ENCODE assay signal across 9 mouse cellular contexts in genomic region chr11:72343904-72344303, GRCm38 (mm10). TPM values are rescaled to one million over a fixed set of nuclear protein-coding genes. Genes with fewer than 3 reads are reported as not detected.
DNase-seq lines count a peak whose midpoint lies in the region; ATAC-seq and TF ChIP-seq lines count a peak whose summit lies in the region.
"Had no signal": no experiment of that assay in that cellular context is flagged by ENCODE, and none has a peak within 500 bp of the region (broad histone marks: within the 10 kb centered on the region; RNA-seq: fewer than 3 reads in every experiment).

No protein-coding gene starts in this region.

- no peak overlapping the region for H3K4me3 ChIP-seq in cerebellum, adult 2 months (replicated peaks; ENCODE audit: insufficient read depth, low read depth, low read length)
- H3K4me3 ChIP-seq in midbrain, embryonic 11.5 days (ENCODE audit: low read depth, low read length): no peak overlapping the region
- H3K4me3 ChIP-seq in midbrain, embryonic 15.5 days: no peak overlapping the region
- no peak overlapping the region for H3K4me3 ChIP-seq in bone marrow macrophage, adult 2 months (ENCODE audit: insufficient read depth, low read length)
- H3K4me3 ChIP-seq in heart, embryonic 15.5 days: no peak overlapping the region
- no peak overlapping the region for H3K4me3 ChIP-seq in liver, embryonic 14.5 days (ENCODE audit: insufficient read depth in 1 of 2, low read depth in 2 of 2, low read length in 2 of 2)

- no peak overlapping the region for H3K4me2 ChIP-seq in midbrain, embryonic 11.5 days
- H3K4me2 ChIP-seq in midbrain, embryonic 15.5 days: no peak overlapping the region
- 0 out of 2 replicates have a peak overlapping the region, but pooled peaks have one; percentile 13 for H3K4me2 ChIP-seq in heart, embryonic 15.5 days
- H3K4me2 ChIP-seq in liver, embryonic 14.5 days (ENCODE audit: low read depth): no peak overlapping the region

- no peaks in the 10 kb centered on the region for H3K36me3 ChIP-seq in midbrain, embryonic 11.5 days (ENCODE audit: control insufficient read depth, insufficient read depth, low read length)
- H3K36me3 ChIP-seq in midbrain, embryonic 15.5 days (replicated peaks): no peaks in the 10 kb centered on the region
- no peaks in the 10 kb centered on the region for H3K36me3 ChIP-seq in heart, embryonic 15.5 days
- H3K36me3 ChIP-seq in liver, embryonic 14.5 days (replicated peaks; ENCODE audit: control insufficient read depth, insufficient read depth, low read depth): no peaks in the 10 kb centered on the region

- WGBS in cerebellum, adult 2 months: 58% methylated on average over 8 of the region's 8 CpGs
- WGBS in midbrain, embryonic 11.5 days: 32% methylated on average over 8 of the region's 8 CpGs
- WGBS in midbrain, embryonic 15.5 days: 23% methylated on average over 8 of the region's 8 CpGs
- WGBS in heart, embryonic 15.5 days: 20% methylated on average over 8 of the region's 8 CpGs
- WGBS in liver, embryonic 14.5 days (ENCODE audit: insufficient replicate concordance): 22% methylated on average over 8 of the region's 8 CpGs

- no peaks in the 10 kb centered on the region for H3K9me3 ChIP-seq in midbrain, embryonic 11.5 days (ENCODE audit: control insufficient read depth, low read length)
- no peaks in the 10 kb centered on the region for H3K9me3 ChIP-seq in midbrain, embryonic 15.5 days
- H3K9me3 ChIP-seq in heart, embryonic 15.5 days (replicated peaks): no peaks in the 10 kb centered on the region
- no peaks in the 10 kb centered on the region for H3K9me3 ChIP-seq in liver, embryonic 14.5 days (ENCODE audit: control insufficient read depth, low read length)

- no peak for TF ChIP-seq POLR2A in cerebellum, adult 2 months (IDR thresholded peaks at IDR 0.05; ENCODE audit: borderline replicate concordance, insufficient read depth, low read length)
- no peak for TF ChIP-seq POLR2A in bone marrow macrophage, adult 2 months (IDR thresholded peaks at IDR 0.05; ENCODE audit: borderline replicate concordance, low read depth, low read length)

- TF ChIP-seq CTCF in cerebellum, adult 2 months (IDR thresholded peaks at IDR 0.05; ENCODE audit: borderline replicate concordance, insufficient read depth, low read depth, low read length): peak; percentile 36
- TF ChIP-seq CTCF in bone marrow macrophage, adult 2 months (IDR thresholded peaks at IDR 0.05; ENCODE audit: low read depth, low read length): peak; percentile 56; the same call in 1 of the 2 replicates
- TF ChIP-seq CTCF in liver, embryonic 14.5 days (IDR thresholded peaks at IDR 0.05; ENCODE audit: low read depth): peak; percentile 73

- H3K4me1 ChIP-seq in cerebellum, adult 2 months (ENCODE audit: control insufficient read depth, insufficient read depth, low read length): peaks cover 7% of the 10 kb centered on the region; the same call in 1 of the 2 replicates
- peaks cover 2% of the 10 kb centered on the region; the same call in 1 of the 2 replicates for H3K4me1 ChIP-seq in midbrain, embryonic 11.5 days (ENCODE audit: control insufficient read depth, insufficient read depth, low read length)
- peaks cover 2% of the 10 kb centered on the region; the same call in 1 of the 2 replicates for H3K4me1 ChIP-seq in midbrain, embryonic 15.5 days
- no peaks in the 10 kb centered on the region for H3K4me1 ChIP-seq in bone marrow macrophage, adult 2 months (ENCODE audit: control insufficient read depth, insufficient read depth, low read length)
- peaks cover 4% of the 10 kb centered on the region; the same call in 1 of the 2 replicates for H3K4me1 ChIP-seq in heart, embryonic 15.5 days (replicated peaks)
- peaks cover 0 to 2% of the 10 kb centered on the region in 2 experiments; a peak in 1 of 4 replicates for H3K4me1 ChIP-seq in liver, embryonic 14.5 days (replicated peaks; ENCODE audit: control insufficient read depth in 2 of 2, insufficient read depth in 2 of 2, low read length in 1 of 2)

- DNase-seq in cerebellum, adult 2 months: no peak
- DNase-seq in cerebellum, adult 9-10 months: no peak
- DNase-seq in midbrain, embryonic 11.5 days (ENCODE audit: low spot score, missing footprints): peak; percentile 91
- DNase-seq in liver, embryonic 14.5 days (ENCODE audit: low read depth in 3 of 3, low spot score in 3 of 3): peak in 2 of 3 experiments; percentile 10 to 13
- peak; percentile 45 to 81 for DNase-seq in spleen, postnatal 4 days (ENCODE audit: low spot score in 2 of 2)

- no peak overlapping the region for H3K27ac ChIP-seq in cerebellum, adult 2 months (ENCODE audit: insufficient read depth, low read length)
- H3K27ac ChIP-seq in midbrain, embryonic 11.5 days (ENCODE audit: low read depth, low read length): no peak overlapping the region
- H3K27ac ChIP-seq in midbrain, embryonic 15.5 days: no peak overlapping the region
- no peak overlapping the region for H3K27ac ChIP-seq in bone marrow macrophage, adult 2 months (ENCODE audit: insufficient read depth, low read depth, low read length)
- H3K27ac ChIP-seq in heart, embryonic 15.5 days: no peak overlapping the region
- H3K27ac ChIP-seq in liver, embryonic 14.5 days: no peak overlapping the region

- H3K27me3 ChIP-seq in cerebellum, adult 2 months (ENCODE audit: control insufficient read depth, insufficient read depth, low read length): no peaks in the 10 kb centered on the region
- H3K27me3 ChIP-seq in midbrain, embryonic 11.5 days (ENCODE audit: control insufficient read depth, insufficient read depth, low read length): no peaks in the 10 kb centered on the region
- H3K27me3 ChIP-seq in midbrain, embryonic 15.5 days (replicated peaks): no peaks in the 10 kb centered on the region
- H3K27me3 ChIP-seq in heart, embryonic 15.5 days: no peaks in the 10 kb centered on the region
- no peaks in the 10 kb centered on the region for H3K27me3 ChIP-seq in liver, embryonic 14.5 days (ENCODE audit: control insufficient read depth, insufficient read depth, low read length)

- no peak for TF ChIP-seq EP300 in liver, embryonic 14.5 days (IDR thresholded peaks at IDR 0.05; ENCODE audit: low read depth)

- no peak overlapping the region for H3K9ac ChIP-seq in midbrain, embryonic 11.5 days (ENCODE audit: low read length)
- no peak overlapping the region for H3K9ac ChIP-seq in midbrain, embryonic 15.5 days
- no peak overlapping the region for H3K9ac ChIP-seq in heart, embryonic 15.5 days
- H3K9ac ChIP-seq in liver, embryonic 14.5 days (replicated peaks): no peak overlapping the region

- no peak for ATAC-seq in midbrain, embryonic 11.5 days (ENCODE audit: low FRiP score)
- no peak; the same call in 1 of the 2 replicates for ATAC-seq in midbrain, embryonic 15.5 days (replicated peaks)
- ATAC-seq in heart, embryonic 15.5 days (replicated peaks; ENCODE audit: insufficient number of reproducible peaks, insufficient read depth, low FRiP score, low read depth): no peak
- ATAC-seq in liver, embryonic 14.5 days (ENCODE audit: insufficient read depth): no peak

RNA-seq across cellular contexts. Expression of gene Tekt1, which starts 18.3 kb away (rescaled TPM):
- polyA plus RNA-seq in cerebellum, adult 2 months (2012; rRNA removed): 1.1 and 2.3 TPM in 2 replicates
- polyA plus RNA-seq in midbrain, embryonic 11.5 days (2014; fragmentation: Nextera tagmentation; extraction: Ambion mirVana): 4.2 and 5.3 TPM in 2 replicates
- polyA plus RNA-seq in midbrain, embryonic 15.5 days (2015; fragmentation: Nextera tagmentation; extraction: Ambion mirVana): 9.7 and 11.2 TPM in 2 replicates
- polyA plus RNA-seq in bone marrow macrophage, adult 2 months (2012; ENCODE audit: insufficient read depth, insufficient read length, missing spikeins): not detected in 2 replicates
- polyA plus RNA-seq in heart, embryonic 15.5 days (2015; fragmentation: Nextera tagmentation; extraction: Ambion mirVana): 0.72 and 1.1 TPM in 2 replicates
- not detected in 2 replicates for polyA plus RNA-seq in liver, embryonic 14.5 days (2012; rRNA removed)
- polyA plus RNA-seq in liver, embryonic 14.5 days (2014; fragmentation: Nextera tagmentation; extraction: Ambion mirVana): not detected in 2 replicates

RNA-seq across cellular contexts. Expression of gene Fbxo39, which starts 29.7 kb away (rescaled TPM):
- not detected in 2 replicates for polyA plus RNA-seq in cerebellum, adult 2 months (2012; rRNA removed)
- not detected in 2 replicates for polyA plus RNA-seq in midbrain, embryonic 11.5 days (2014; fragmentation: Nextera tagmentation; extraction: Ambion mirVana)
- not detected in 2 replicates for polyA plus RNA-seq in midbrain, embryonic 15.5 days (2015; fragmentation: Nextera tagmentation; extraction: Ambion mirVana)
- polyA plus RNA-seq in bone marrow macrophage, adult 2 months (2012; ENCODE audit: insufficient read depth, insufficient read length, missing spikeins): 0.47 TPM in 1 of 2 replicates, not detected in the other
- not detected in 2 replicates for polyA plus RNA-seq in heart, embryonic 15.5 days (2015; fragmentation: Nextera tagmentation; extraction: Ambion mirVana)
- polyA plus RNA-seq in liver, embryonic 14.5 days (2012; rRNA removed): not detected in 2 replicates
- not detected in 2 replicates for polyA plus RNA-seq in liver, embryonic 14.5 days (2014; fragmentation: Nextera tagmentation; extraction: Ambion mirVana)
- polyA plus RNA-seq: heart, embryonic 16.5 days had no signal

RNA-seq across cellular contexts. Expression of gene Xaf1, which starts 42.5 kb away (rescaled TPM):
- polyA plus RNA-seq in cerebellum, adult 2 months (2012; rRNA removed): 12.2 and 13.6 TPM in 2 replicates
- polyA plus RNA-seq in midbrain, embryonic 11.5 days (2014; fragmentation: Nextera tagmentation; extraction: Ambion mirVana): 1.3 and 1.4 TPM in 2 replicates
- 2.0 and 2.1 TPM in 2 replicates for polyA plus RNA-seq in midbrain, embryonic 15.5 days (2015; fragmentation: Nextera tagmentation; extraction: Ambion mirVana)
- 135 and 148 TPM in 2 replicates for polyA plus RNA-seq in bone marrow macrophage, adult 2 months (2012; ENCODE audit: insufficient read depth, insufficient read length, missing spikeins)
- polyA plus RNA-seq in heart, embryonic 15.5 days (2015; fragmentation: Nextera tagmentation; extraction: Ambion mirVana): 9.5 and 10.2 TPM in 2 replicates
- polyA plus RNA-seq in liver, embryonic 14.5 days (2012; rRNA removed): 0.64 and 1.6 TPM in 2 replicates
- 1.7 TPM in 2 replicates for polyA plus RNA-seq in liver, embryonic 14.5 days (2014; fragmentation: Nextera tagmentation; extraction: Ambion mirVana)

Comparison
In these comparisons a context has a peak if more than half of its experiments do, and no peak if none do; other contexts are left out.
1. DNase-seq: peak in midbrain, embryonic 11.5 days (single experiment), liver, embryonic 14.5 days (2 of 3) and spleen, postnatal 4 days (2 of 2); none in cerebellum, adult 2 months (0 of 2) and cerebellum, adult 9-10 months (single experiment).
2. Peak in every context shown above with its lines, with median percentiles within 50 percentile points of each other: CTCF ChIP-seq.